26 mouse cellular contexts compared by ENCODE assay signal in genomic region chr4:57895902-57896301, GRCm38 (mm10). TPM values are rescaled to one million over a fixed set of nuclear protein-coding genes. Genes with fewer than 3 reads are reported as not detected.
DNase-seq lines count a peak whose midpoint lies in the region; ATAC-seq and TF ChIP-seq lines count a peak whose summit lies in the region.
"Had no signal": no experiment of that assay in that cellular context is flagged by ENCODE, and none has a peak within 500 bp of the region (broad histone marks: within the 10 kb centered on the region; RNA-seq: fewer than 3 reads in every experiment).

No protein-coding gene starts in this region.

- H3K9me3 ChIP-seq in kidney, embryonic 16.5 days (ENCODE audit: low read length) = no peaks in the 10 kb centered on the region
- H3K9me3 ChIP-seq in kidney, embryonic 14.5 days (ENCODE audit: control insufficient read depth, low read length) = no peaks in the 10 kb centered on the region
- no peaks in the 10 kb centered on the region for H3K9me3 ChIP-seq in embryonic facial prominence, embryonic 13.5 days
- H3K9me3 ChIP-seq in embryonic facial prominence, embryonic 14.5 days (ENCODE audit: control insufficient read depth, low read length) = no peaks in the 10 kb centered on the region
- H3K9me3 ChIP-seq: heart, embryonic 10.5 days; hindbrain, embryonic 15.5 days; limb, embryonic 15.5 days; lung, embryonic 15.5 days; midbrain, embryonic 15.5 days had no signal

- ATAC-seq in kidney, embryonic 16.5 days (ENCODE audit: low FRiP score, low TSS enrichment) = no peak
- no peak for ATAC-seq in kidney, embryonic 14.5 days (ENCODE audit: low FRiP score, low TSS enrichment)
- ATAC-seq in embryonic facial prominence, embryonic 13.5 days (ENCODE audit: insufficient number of reproducible peaks, insufficient read depth, low FRiP score, low TSS enrichment, low read depth) = no peak
- ATAC-seq in embryonic facial prominence, embryonic 14.5 days (ENCODE audit: low read depth) = no peak
- ATAC-seq: forebrain, postnatal 0 days; midbrain, embryonic 15.5 days had no signal

- H3K27me3 ChIP-seq in heart, adult 2 months (ENCODE audit: control insufficient read depth, insufficient read depth, low read length) = no peaks in the 10 kb centered on the region
- H3K27me3 ChIP-seq in kidney, embryonic 16.5 days (ENCODE audit: insufficient read depth, low read length) = no peaks in the 10 kb centered on the region
- H3K27me3 ChIP-seq in kidney, embryonic 14.5 days (ENCODE audit: control insufficient read depth, insufficient read depth, low read length) = no peaks in the 10 kb centered on the region
- H3K27me3 ChIP-seq in embryonic facial prominence, embryonic 13.5 days = no peaks in the 10 kb centered on the region
- no peaks in the 10 kb centered on the region for H3K27me3 ChIP-seq in embryonic facial prominence, embryonic 14.5 days (replicated peaks; ENCODE audit: control insufficient read depth, insufficient read depth, low read length)
- H3K27me3 ChIP-seq: hindbrain, embryonic 15.5 days; limb, embryonic 15.5 days; lung, embryonic 15.5 days; midbrain, embryonic 15.5 days had no signal

- no peaks in the 10 kb centered on the region; the same call in 1 of the 2 replicates for H3K79me2 ChIP-seq in heart, adult 2 months (replicated peaks; ENCODE audit: control insufficient read depth, insufficient read depth, low read length)

- 31% methylated on average over 6 of the region's 6 CpGs for WGBS in heart, adult 2 months
- 62% methylated on average over 6 of the region's 6 CpGs for WGBS in kidney, embryonic 16.5 days
- 50% methylated on average over 6 of the region's 6 CpGs for WGBS in kidney, embryonic 14.5 days
- WGBS in embryonic facial prominence, embryonic 13.5 days = 58% methylated on average over 6 of the region's 6 CpGs
- 49% methylated on average over 6 of the region's 6 CpGs for WGBS in embryonic facial prominence, embryonic 14.5 days

- intact Hi-C loops in heart, adult 2 months (cut with DNase I) = no loop called here
- intact Hi-C loops in heart, postnatal 14 days (cut with DNase I) = no loop called here

- TF ChIP-seq POLR2A in heart, adult 2 months (IDR thresholded peaks at IDR 0.05; ENCODE audit: insufficient read depth, low read depth, low read length) = no peak

- no peak overlapping the region for H3K9ac ChIP-seq in heart, adult 2 months (ENCODE audit: low read depth, low read length)
- H3K9ac ChIP-seq in kidney, embryonic 16.5 days (replicated peaks; ENCODE audit: low read length) = no peak overlapping the region
- no peak overlapping the region for H3K9ac ChIP-seq in kidney, embryonic 14.5 days (ENCODE audit: low read depth, low read length)
- no peak overlapping the region for H3K9ac ChIP-seq in embryonic facial prominence, embryonic 13.5 days
- no peak overlapping the region for H3K9ac ChIP-seq in embryonic facial prominence, embryonic 14.5 days (ENCODE audit: low read depth, low read length)
- H3K9ac ChIP-seq: forebrain, postnatal 0 days; hindbrain, embryonic 15.5 days; limb, embryonic 15.5 days; liver, embryonic 14.5 days; lung, embryonic 15.5 days; midbrain, embryonic 15.5 days had no signal

- DNase-seq in heart, adult 2 months = peak in 1 of 2 experiments; percentile 24
- DNase-seq in heart, postnatal 14 days = no peak
- DNase-seq in embryonic facial prominence, embryonic 14.5 days (ENCODE audit: low spot score) = no peak
- no peak for DNase-seq in natural killer cell, adult 2 months (ENCODE audit: low spot score in 2 of 2)
- DNase-seq: adrenal gland, adult 2 months; cerebellum, adult 11-12 months; cerebellum, postnatal 10 days; forebrain, postnatal 0 days; gastrocnemius, postnatal 36 days; kidney, adult 9 months; layer of hippocampus, adult 9-11 months; lung, postnatal 4 days; right cerebral cortex, postnatal 14 days had no signal

- no peak overlapping the region for H3K4me2 ChIP-seq in kidney, embryonic 16.5 days (replicated peaks; ENCODE audit: low read depth, low read length)
- no peak overlapping the region for H3K4me2 ChIP-seq in kidney, embryonic 14.5 days (replicated peaks; ENCODE audit: low read depth, low read length)
- no peak overlapping the region for H3K4me2 ChIP-seq in embryonic facial prominence, embryonic 13.5 days
- no peak overlapping the region for H3K4me2 ChIP-seq in embryonic facial prominence, embryonic 14.5 days (ENCODE audit: low read depth, low read length)
- H3K4me2 ChIP-seq: hindbrain, embryonic 15.5 days; limb, embryonic 15.5 days; lung, embryonic 15.5 days; midbrain, embryonic 15.5 days had no signal

- H3K36me3 ChIP-seq in heart, adult 2 months (ENCODE audit: control insufficient read depth, insufficient read depth, low read length) = peaks cover 12% of the 10 kb centered on the region
- peaks cover 5% of the 10 kb centered on the region; the same call in 1 of the 2 replicates for H3K36me3 ChIP-seq in kidney, embryonic 16.5 days (ENCODE audit: insufficient read depth, low read length)
- no peaks in the 10 kb centered on the region for H3K36me3 ChIP-seq in kidney, embryonic 14.5 days (ENCODE audit: control insufficient read depth, insufficient read depth, low read length)
- peaks cover 9% of the 10 kb centered on the region for H3K36me3 ChIP-seq in embryonic facial prominence, embryonic 13.5 days
- H3K36me3 ChIP-seq in embryonic facial prominence, embryonic 14.5 days (ENCODE audit: control insufficient read depth, insufficient read depth, low read length) = peaks cover 7% of the 10 kb centered on the region; the same call in 1 of the 2 replicates
- H3K36me3 ChIP-seq: hindbrain, embryonic 15.5 days; midbrain, embryonic 15.5 days had no signal

- peaks cover 6% of the 10 kb centered on the region for H3K4me1 ChIP-seq in heart, adult 2 months (ENCODE audit: control insufficient read depth, insufficient read depth, low read length)
- H3K4me1 ChIP-seq in kidney, embryonic 16.5 days (ENCODE audit: insufficient read depth, low read length) = peaks cover 6% of the 10 kb centered on the region; the same call in 1 of the 2 replicates
- 0 out of 2 replicates have a peak, but pooled peaks cover 3% of the 10 kb centered on the region for H3K4me1 ChIP-seq in kidney, embryonic 14.5 days (ENCODE audit: control insufficient read depth, insufficient read depth, low read length)
- H3K4me1 ChIP-seq in embryonic facial prominence, embryonic 13.5 days = peaks cover 32% of the 10 kb centered on the region
- peaks cover 14% of the 10 kb centered on the region; the same call in 1 of the 2 replicates for H3K4me1 ChIP-seq in embryonic facial prominence, embryonic 14.5 days (ENCODE audit: control insufficient read depth, insufficient read depth, low read length)
- H3K4me1 ChIP-seq: limb, embryonic 15.5 days had no signal

- no peak overlapping the region for H3K4me3 ChIP-seq in heart, adult 2 months
- H3K4me3 ChIP-seq in kidney, embryonic 16.5 days (ENCODE audit: low read length) = no peak overlapping the region
- no peak overlapping the region for H3K4me3 ChIP-seq in kidney, embryonic 14.5 days (ENCODE audit: low read length)
- no peak overlapping the region for H3K4me3 ChIP-seq in embryonic facial prominence, embryonic 13.5 days
- no peak overlapping the region for H3K4me3 ChIP-seq in embryonic facial prominence, embryonic 14.5 days (ENCODE audit: low read depth, low read length)
- H3K4me3 ChIP-seq: heart, embryonic 10.5 days; hindbrain, embryonic 15.5 days; limb, embryonic 15.5 days; lung, embryonic 15.5 days; midbrain, embryonic 15.5 days; myocyte had no signal

- no peak for TF ChIP-seq EP300 in heart, adult 2 months (IDR thresholded peaks at IDR 0.05; ENCODE audit: insufficient read depth, low read depth, low read length)

- no peak for TF ChIP-seq CTCF in heart, adult 2 months (IDR thresholded peaks at IDR 0.05)

- H3K27ac ChIP-seq in heart, adult 2 months = peak overlapping the region; percentile 5
- H3K27ac ChIP-seq in kidney, embryonic 16.5 days (ENCODE audit: low read length) = 0 out of 2 replicates have a peak overlapping the region, but pooled peaks have one; percentile 6
- no peak overlapping the region for H3K27ac ChIP-seq in kidney, embryonic 14.5 days (ENCODE audit: low read depth, low read length)
- 0 out of 2 replicates have a peak overlapping the region, but pooled peaks have one; percentile 17 for H3K27ac ChIP-seq in embryonic facial prominence, embryonic 13.5 days
- H3K27ac ChIP-seq in embryonic facial prominence, embryonic 14.5 days (replicated peaks; ENCODE audit: low read depth, low read length) = peak overlapping the region; percentile 13; the same call in 1 of the 2 replicates
- H3K27ac ChIP-seq: hindbrain, embryonic 15.5 days; limb, embryonic 15.5 days; liver, embryonic 14.5 days; lung, embryonic 15.5 days; midbrain, embryonic 15.5 days had no signal

RNA-seq across cellular contexts. Expression of gene D630039A03Rik, which starts 20.2 kb away (rescaled TPM):
- under 1 TPM; 0.13 to 0.27 TPM for total RNA-seq in heart, adult 2 months (2021)
- polyA plus RNA-seq in heart, adult 2 months (2012; rRNA removed) = 0.29 and 0.31 TPM in 2 replicates
- under 1 TPM; 0.20 to 0.43 TPM for total RNA-seq in heart, postnatal 14 days (2021)
- 1.7 and 2.2 TPM in 2 replicates for polyA plus RNA-seq in kidney, embryonic 16.5 days (2015; fragmentation: Nextera tagmentation; extraction: Ambion mirVana)
- 0.70 and 1.0 TPM in 2 replicates for polyA plus RNA-seq in kidney, embryonic 14.5 days (2014; fragmentation: Nextera tagmentation; extraction: Ambion mirVana)
- 0.18 TPM in 1 of 2 replicates, not detected in the other for polyA plus RNA-seq in embryonic facial prominence, embryonic 13.5 days (2015; fragmentation: Nextera tagmentation; extraction: Ambion mirVana)
- polyA plus RNA-seq in embryonic facial prominence, embryonic 14.5 days (2014; fragmentation: Nextera tagmentation; extraction: Ambion mirVana) = 0.19 and 0.42 TPM in 2 replicates
- total RNA-seq: gastrocnemius, postnatal 36 days; megakaryocyte-erythroid progenitor cell, adult 5-6 weeks; MEL; neutrophil, adult 5-6 weeks had no signal
- polyA plus RNA-seq: forebrain, postnatal 0 days had no signal
